Mouse (Mus musculus): ENCODE results near the gene Efna5. TPM values are rescaled to one million over a fixed set of nuclear protein-coding genes. Genes with fewer than 3 reads are reported as not detected.
A peak's percentile ranks its signal among the peaks of the same experiment; 100 is the strongest.

Gene Efna5
- polyA plus RNA-seq, 1 experiment from 2014 or later, result 36.2 TPM

- WGBS, result 52% methylated on average over 1 of the region's 1 CpGs
- Histone ChIP-seq H3K4me3 (replicated peaks; ENCODE audit: low read length) (no peak overlapping the region), H3K4me1 (replicated peaks; ENCODE audit: control insufficient read depth, insufficient read depth, low read length) (peaks cover 26% of the 10 kb centered on the region; the same call in 1 of the 2 replicates), H3K9me3 (ENCODE audit: control insufficient read depth, low read length) (no peaks in the 10 kb centered on the region), H3K27ac (no peak overlapping the region), H3K27me3 (ENCODE audit: control insufficient read depth, insufficient read depth, low read length) (no peaks in the 10 kb centered on the region), H3K9ac (no peak overlapping the region), H3K4me2 (replicated peaks) (no peak overlapping the region), H3K36me3 (replicated peaks; ENCODE audit: control insufficient read depth, insufficient read depth) (no peaks in the 10 kb centered on the region)
- ATAC-seq (ENCODE audit: low FRiP score), result no peak
- DNase-seq (ENCODE audit: low spot score), result no peak
Measured at GRCm38 (mm10) chr17:62628474-62628873, 252.6 kb downstream of the Efna5 start.

GRCm38 (mm10) chr17:62627508-62627907, 253.6 kb downstream of the Efna5 start:
- WGBS, result 81% methylated on average over 1 of the region's 1 CpGs
- DNase-seq (ENCODE audit: low spot score), result no peak

GRCm38 (mm10) chr17:62625646-62626020, 255.5 kb downstream of the Efna5 start:
- Histone ChIP-seq H3K4me1 (replicated peaks; ENCODE audit: control insufficient read depth, insufficient read depth, low read length) (peaks cover 26% of the 10 kb centered on the region; the same call in 1 of the 2 replicates), H3K4me3 (replicated peaks; ENCODE audit: low read length) (no peak overlapping the region), H3K9ac (no peak overlapping the region), H3K27me3 (ENCODE audit: control insufficient read depth, insufficient read depth, low read length) (no peaks in the 10 kb centered on the region), H3K9me3 (ENCODE audit: control insufficient read depth, low read length) (no peaks in the 10 kb centered on the region), H3K4me2 (replicated peaks) (no peak overlapping the region), H3K36me3 (replicated peaks; ENCODE audit: control insufficient read depth, insufficient read depth) (no peaks in the 10 kb centered on the region), H3K27ac (peak overlapping the region; percentile 39)
- ATAC-seq (ENCODE audit: low FRiP score) (peak; percentile 53; the same call in 1 of the 2 replicates), DNase-seq (ENCODE audit: low spot score) (no peak)
- WGBS, result 31% methylated on average over 8 of the region's 8 CpGs

More at GRCm38 (mm10) chr17:62627508-62627907, 253.6 kb downstream of the Efna5 start:
- Histone ChIP-seq H3K4me3 (replicated peaks; ENCODE audit: low read length) (no peak overlapping the region), H3K27ac (no peak overlapping the region), H3K9ac (no peak overlapping the region), H3K4me2 (replicated peaks) (no peak overlapping the region), H3K4me1 (replicated peaks; ENCODE audit: control insufficient read depth, insufficient read depth, low read length) (peaks cover 26% of the 10 kb centered on the region; the same call in 1 of the 2 replicates), H3K36me3 (replicated peaks; ENCODE audit: control insufficient read depth, insufficient read depth) (no peaks in the 10 kb centered on the region), H3K9me3 (ENCODE audit: control insufficient read depth, low read length) (no peaks in the 10 kb centered on the region), H3K27me3 (ENCODE audit: control insufficient read depth, insufficient read depth, low read length) (no peaks in the 10 kb centered on the region)
- no peak for ATAC-seq (ENCODE audit: low FRiP score)

GRCm38 (mm10) chr17:62624804-62625645, 256.1 kb downstream of the Efna5 start:
- no peak for DNase-seq (ENCODE audit: low spot score)
- H3K9me3 ChIP-seq (ENCODE audit: control insufficient read depth, low read length), result no peaks in the 10 kb centered on the region
- no peak overlapping the region for H3K4me2 ChIP-seq (replicated peaks)
- no peaks in the 10 kb centered on the region for H3K27me3 ChIP-seq (ENCODE audit: control insufficient read depth, insufficient read depth, low read length)
- peak overlapping the region; percentile 39 for H3K27ac ChIP-seq
- peak; percentile 52; the same call in 1 of the 2 replicates for ATAC-seq (ENCODE audit: low FRiP score)
- H3K4me1 ChIP-seq (replicated peaks; ENCODE audit: control insufficient read depth, insufficient read depth, low read length), result peaks cover 26% of the 10 kb centered on the region; the same call in 1 of the 2 replicates
- no peak overlapping the region for H3K4me3 ChIP-seq (replicated peaks; ENCODE audit: low read length)
- WGBS, result 49% methylated on average over 8 of the region's 8 CpGs
- no peak overlapping the region for H3K9ac ChIP-seq
- no peaks in the 10 kb centered on the region for H3K36me3 ChIP-seq (replicated peaks; ENCODE audit: control insufficient read depth, insufficient read depth)

GRCm38 (mm10) chr17:62623224-62623623, 257.9 kb downstream of the Efna5 start:
- no peak overlapping the region for H3K4me3 ChIP-seq (replicated peaks; ENCODE audit: low read length)
- H3K27me3 ChIP-seq (ENCODE audit: control insufficient read depth, insufficient read depth, low read length), result no peaks in the 10 kb centered on the region
- H3K9me3 ChIP-seq (ENCODE audit: control insufficient read depth, low read length), result no peaks in the 10 kb centered on the region
- H3K27ac ChIP-seq, result no peak overlapping the region
- no peaks in the 10 kb centered on the region for H3K36me3 ChIP-seq (replicated peaks; ENCODE audit: control insufficient read depth, insufficient read depth)
- H3K9ac ChIP-seq, result no peak overlapping the region
- DNase-seq (ENCODE audit: low spot score) (no peak), ATAC-seq (ENCODE audit: low FRiP score) (no peak)
- 89% methylated on average over 3 of the region's 3 CpGs for WGBS
- no peak overlapping the region for H3K4me2 ChIP-seq (replicated peaks)
- H3K4me1 ChIP-seq (replicated peaks; ENCODE audit: control insufficient read depth, insufficient read depth, low read length), result peaks cover 21% of the 10 kb centered on the region; the same call in 1 of the 2 replicates

GRCm38 (mm10) chr17:62622481-62622880, 258.6 kb downstream of the Efna5 start:
- no peaks in the 10 kb centered on the region for H3K9me3 ChIP-seq (ENCODE audit: control insufficient read depth, low read length)
- DNase-seq (ENCODE audit: low spot score) (no peak), ATAC-seq (ENCODE audit: low FRiP score) (no peak)
- H3K36me3 ChIP-seq (replicated peaks; ENCODE audit: control insufficient read depth, insufficient read depth), result no peaks in the 10 kb centered on the region
- WGBS, result 86% methylated on average over 4 of the region's 4 CpGs
- no peak overlapping the region for H3K27ac ChIP-seq
- no peak overlapping the region for H3K4me2 ChIP-seq (replicated peaks)
- peaks cover 21% of the 10 kb centered on the region; the same call in 1 of the 2 replicates for H3K4me1 ChIP-seq (replicated peaks; ENCODE audit: control insufficient read depth, insufficient read depth, low read length)
- H3K4me3 ChIP-seq (replicated peaks; ENCODE audit: low read length), result no peak overlapping the region
- H3K9ac ChIP-seq, result no peak overlapping the region
- no peaks in the 10 kb centered on the region for H3K27me3 ChIP-seq (ENCODE audit: control insufficient read depth, insufficient read depth, low read length)

- peaks cover 9% of the 10 kb centered on the region; the same call in 1 of the 2 replicates for H3K4me1 ChIP-seq (replicated peaks; ENCODE audit: control insufficient read depth, insufficient read depth, low read length)
- no peak overlapping the region for H3K9ac ChIP-seq
- 69% methylated on average over 6 of the region's 6 CpGs for WGBS
- no peak overlapping the region for H3K27ac ChIP-seq
- no peak for DNase-seq (ENCODE audit: low spot score)
- no peaks in the 10 kb centered on the region for H3K36me3 ChIP-seq (replicated peaks; ENCODE audit: control insufficient read depth, insufficient read depth)
- ATAC-seq (ENCODE audit: low FRiP score), result no peak; the same call in 1 of the 2 replicates
- no peaks in the 10 kb centered on the region for H3K9me3 ChIP-seq (ENCODE audit: control insufficient read depth, low read length)
- no peaks in the 10 kb centered on the region for H3K27me3 ChIP-seq (ENCODE audit: control insufficient read depth, insufficient read depth, low read length)
- no peak overlapping the region for H3K4me2 ChIP-seq (replicated peaks)
- H3K4me3 ChIP-seq (replicated peaks; ENCODE audit: low read length), result no peak overlapping the region
Measured at GRCm38 (mm10) chr17:62615159-62615558, 266.0 kb downstream of the Efna5 start.

GRCm38 (mm10) chr17:62614708-62615107, 266.4 kb downstream of the Efna5 start:
- no peaks in the 10 kb centered on the region for H3K9me3 ChIP-seq (ENCODE audit: control insufficient read depth, low read length)
- ATAC-seq (ENCODE audit: low FRiP score) (no peak), DNase-seq (ENCODE audit: low spot score) (no peak)
- H3K4me2 ChIP-seq (replicated peaks), result no peak overlapping the region
- no peak overlapping the region for H3K9ac ChIP-seq
- H3K27me3 ChIP-seq (ENCODE audit: control insufficient read depth, insufficient read depth, low read length), result no peaks in the 10 kb centered on the region
- H3K4me1 ChIP-seq (replicated peaks; ENCODE audit: control insufficient read depth, insufficient read depth, low read length), result peaks cover 9% of the 10 kb centered on the region; the same call in 1 of the 2 replicates
- no peak overlapping the region for H3K27ac ChIP-seq
- H3K4me3 ChIP-seq (replicated peaks; ENCODE audit: low read length), result no peak overlapping the region
- H3K36me3 ChIP-seq (replicated peaks; ENCODE audit: control insufficient read depth, insufficient read depth), result no peaks in the 10 kb centered on the region
- 35% methylated on average over 6 of the region's 6 CpGs for WGBS

GRCm38 (mm10) chr17:62614237-62614636, 266.9 kb downstream of the Efna5 start:
- no peaks in the 10 kb centered on the region for H3K36me3 ChIP-seq (replicated peaks; ENCODE audit: control insufficient read depth, insufficient read depth)
- ATAC-seq (ENCODE audit: low FRiP score), result no peak
- H3K4me3 ChIP-seq (replicated peaks; ENCODE audit: low read length), result no peak overlapping the region
- H3K4me2 ChIP-seq (replicated peaks), result no peak overlapping the region
- 18% methylated on average over 8 of the region's 8 CpGs for WGBS
- no peaks in the 10 kb centered on the region for H3K27me3 ChIP-seq (ENCODE audit: control insufficient read depth, insufficient read depth, low read length)
- no peak overlapping the region for H3K9ac ChIP-seq
- H3K9me3 ChIP-seq (ENCODE audit: control insufficient read depth, low read length), result no peaks in the 10 kb centered on the region
- peaks cover 9% of the 10 kb centered on the region; the same call in 1 of the 2 replicates for H3K4me1 ChIP-seq (replicated peaks; ENCODE audit: control insufficient read depth, insufficient read depth, low read length)
- no peak overlapping the region for H3K27ac ChIP-seq
- no peak for DNase-seq (ENCODE audit: low spot score)

All from hindbrain, embryonic 14.5 days (tissue).